Mouse (Mus musculus): Measurements from ENCODE around the gene Foxj1.

DNA sequence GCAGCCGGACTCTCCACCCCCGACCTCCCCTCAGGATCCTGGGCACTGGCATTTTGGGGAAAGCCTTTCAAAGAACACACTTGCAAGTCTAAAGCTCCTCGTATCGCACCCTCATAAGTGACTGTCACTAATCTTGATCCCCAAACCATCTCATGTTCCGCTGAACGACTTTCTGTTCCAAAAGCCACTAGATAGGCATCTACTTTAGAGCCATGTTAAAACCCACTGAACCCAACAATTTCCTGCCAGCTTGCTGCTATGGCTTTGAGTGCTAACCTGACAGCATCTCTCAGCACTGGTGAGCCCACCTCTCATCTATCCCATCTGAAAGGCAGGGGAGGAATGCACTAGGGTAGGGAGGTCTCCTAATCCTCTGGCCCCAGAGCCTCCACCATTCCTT is 2.3 kb upstream of the Foxj1 start:
- TF ChIP-seq CTCF (IDR thresholded peaks at IDR 0.05; ENCODE audit: low read depth) (no peak), EP300 (IDR thresholded peaks at IDR 0.05; ENCODE audit: low read depth) (no peak)
